Mouse (Mus musculus) midbrain, embryonic 14.5 days (tissue): Measurements from ENCODE around the gene Ssbp3. TPM values are rescaled to one million over a fixed set of nuclear protein-coding genes. Genes with fewer than 3 reads are reported as not detected.

ENCODE experiments used
- ATAC-seq: fragments of 200-750 bp; cut with Nextera tagmentation; 2 replicates; pipeline ENCODE4 v1.8.0; 2017; ENCODE audit warnings: moderate number of reproducible peaks, moderate library complexity; ENCODE audit not compliant: low FRiP score, low TSS enrichment
- DNase-seq: peaks from one replicate; pipeline ENCODE4 v3.0.0-alpha.2; 2015
- H3K27ac ChIP-seq: fragments of 300-500 bp; sonication (generic); replicated peaks from 2 replicates; pipeline ENCODE4 v1.5.1; 2014; ENCODE audit warnings: mild to moderate bottlenecking, low read depth, low read length, moderate library complexity
- H3K27me3 ChIP-seq: fragments of 300-500 bp; sonication (generic); 2 replicates; pipeline ENCODE4 v1.6.1; 2014; ENCODE audit warnings: low read length, control low read depth, mixed read lengths; ENCODE audit not compliant: control insufficient read depth, insufficient read depth
- H3K36me3 ChIP-seq: fragments of 300-500 bp; sonication (generic); 2 replicates; pipeline ENCODE4 v1.6.1; 2014; ENCODE audit warnings: low read length, control low read depth; ENCODE audit not compliant: control insufficient read depth, insufficient read depth
- H3K4me1 ChIP-seq: fragments of 300-500 bp; sonication (generic); 2 replicates; pipeline ENCODE4 v1.6.1; 2014; ENCODE audit warnings: mild to moderate bottlenecking, antibody characterized with exemption, low read length, control low read depth; ENCODE audit not compliant: control insufficient read depth, insufficient read depth
- H3K4me2 ChIP-seq: fragments of 300-500 bp; sonication (generic); 2 replicates; pipeline ENCODE4 v1.6.1; 2014; ENCODE audit warnings: mild to moderate bottlenecking, low read length, moderate library complexity
- H3K4me3 ChIP-seq: fragments of 300-500 bp; sonication (generic); replicated peaks from 2 replicates; pipeline ENCODE4 v1.5.1; 2014; ENCODE audit warnings: low read depth, low read length
- H3K9ac ChIP-seq: fragments of 300-500 bp; sonication (generic); replicated peaks from 2 replicates; pipeline ENCODE4 v1.6.1; 2014; ENCODE audit warnings: mild to moderate bottlenecking, low read length, moderate library complexity
- H3K9me3 ChIP-seq: fragments of 300-500 bp; sonication (generic); 2 replicates; pipeline ENCODE4 v1.6.1; 2016; ENCODE audit warnings: low read length, control low read depth, mixed read lengths; ENCODE audit not compliant: control insufficient read depth
- WGBS: fragments of 180-500 bp; shearing (Covaris S2); extraction: QIAGEN DNeasy Blood & Tissue Kit; methylation state at CpG from one replicate; pipeline ENCODE4 v1.1.7; 2014; 5-methylcytosine and 5-hydroxymethylcytosine counted together
- polyA plus RNA-seq: library from polyadenylated mRNA; unstranded; fragments of >200 nt; fragmentation: Nextera tagmentation; extraction: Ambion mirVana; gene quantifications from 2 replicates; pipeline ENCODE4 v1.2.1, GENCODE M21; 2014

The Ssbp3 gene
- polyA plus RNA-seq, 1 experiment from 2014 or later: 147 TPM

DNA sequence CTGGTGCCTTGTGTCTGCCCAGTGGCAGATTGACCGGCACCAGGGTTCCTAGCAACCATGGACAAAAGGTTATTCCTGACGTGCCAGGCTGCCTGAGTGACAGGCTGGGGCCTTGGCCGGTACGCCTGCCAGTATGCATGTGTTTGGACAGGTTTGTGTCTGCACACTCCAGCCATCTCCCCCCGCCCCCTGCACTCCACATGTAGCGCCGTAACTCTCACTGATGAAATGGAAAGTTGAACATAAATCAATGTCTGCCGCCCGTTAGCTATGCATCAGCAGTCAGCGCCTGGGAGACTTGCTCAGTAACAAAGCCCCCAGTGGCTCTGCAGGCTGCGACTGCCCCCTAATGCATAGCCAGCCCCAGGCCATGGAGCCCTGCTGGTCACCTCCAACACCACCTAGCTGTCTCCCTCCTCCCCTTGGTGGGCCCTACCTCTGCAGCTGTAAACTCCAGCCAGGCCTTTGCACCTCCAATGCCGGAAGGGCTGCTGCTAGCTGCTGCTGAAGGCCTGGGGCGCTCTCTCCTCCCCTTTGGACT is 105.5 kb downstream of the Ssbp3 start:
- H3K27me3 ChIP-seq: no peaks in the 10 kb centered on the region
- no peaks in the 10 kb centered on the region for H3K9me3 ChIP-seq
- H3K9ac ChIP-seq: peak overlapping the region; percentile 37; the same call in 1 of the 2 replicates
- WGBS: 28% methylated on average over 13 of the region's 13 CpGs
- H3K4me2 ChIP-seq: 0 out of 2 replicates have a peak overlapping the region, but pooled peaks have one; percentile 3
- peak; percentile 61 for DNase-seq
- no peaks in the 10 kb centered on the region for H3K36me3 ChIP-seq
- H3K4me3 ChIP-seq: no peak overlapping the region
- ATAC-seq: peak; percentile 49; the same call in 1 of the 2 replicates
- H3K4me1 ChIP-seq: peaks cover 65% of the 10 kb centered on the region
- peak overlapping the region; percentile 73 for H3K27ac ChIP-seq

DNA sequence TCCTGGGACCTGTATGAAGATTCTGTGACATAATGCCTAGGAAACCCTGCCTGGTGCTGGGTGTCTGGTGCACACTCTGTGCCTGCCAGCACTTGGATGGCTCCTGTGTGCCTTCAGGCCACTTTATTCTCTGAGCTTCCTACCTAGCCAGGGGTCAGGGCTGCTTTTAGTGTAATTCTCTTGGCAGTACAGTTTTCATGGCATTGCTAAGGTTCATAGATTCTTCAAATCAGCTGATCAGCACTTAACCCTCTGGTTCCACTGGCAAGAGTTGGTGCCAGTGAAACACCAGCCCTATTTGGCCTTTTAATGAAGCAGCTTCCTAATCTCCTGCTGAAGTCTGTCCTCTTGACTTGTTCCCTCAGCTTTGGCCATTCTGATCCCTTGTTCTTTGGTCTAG is 106.8 kb downstream of the Ssbp3 start:
- Histone ChIP-seq H3K36me3 (no peaks in the 10 kb centered on the region), H3K27me3 (no peaks in the 10 kb centered on the region), H3K27ac (0 out of 2 replicates have a peak overlapping the region, but pooled peaks have one; percentile 26), H3K4me3 (no peak overlapping the region), H3K4me1 (peaks cover 72% of the 10 kb centered on the region), H3K4me2 (no peak overlapping the region), H3K9me3 (no peaks in the 10 kb centered on the region), H3K9ac (peak overlapping the region; percentile 37; the same call in 1 of the 2 replicates)
- DNase-seq (no peak), ATAC-seq (no peak)

DNA sequence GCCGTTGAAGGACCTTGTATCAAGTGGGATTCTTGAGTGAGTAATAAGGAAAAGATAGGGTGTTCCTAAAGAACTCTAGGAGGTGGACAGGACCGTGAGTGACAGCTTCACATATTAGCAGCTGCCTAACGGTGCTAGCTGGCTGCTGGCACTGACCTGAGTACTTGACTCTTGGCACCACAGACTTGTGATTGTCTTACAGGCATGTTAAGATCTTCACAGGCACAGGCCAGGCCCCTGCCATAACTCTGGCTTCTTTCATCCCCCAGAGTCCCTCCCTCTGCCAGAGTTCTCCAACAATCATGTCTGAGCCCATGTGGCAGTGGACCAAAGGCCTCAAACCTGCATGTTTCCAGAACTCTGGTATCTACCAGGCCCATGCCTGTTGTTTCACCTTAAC is 108.0 kb downstream of the Ssbp3 start:
- WGBS: 72% methylated on average over 3 of the region's 3 CpGs
- ATAC-seq: no peak
- Histone ChIP-seq H3K9ac (no peak overlapping the region; the same call in 1 of the 2 replicates), H3K4me1 (peaks cover 83% of the 10 kb centered on the region), H3K27ac (peak overlapping the region; percentile 58), H3K4me2 (no peak overlapping the region), H3K36me3 (no peaks in the 10 kb centered on the region), H3K9me3 (no peaks in the 10 kb centered on the region), H3K27me3 (no peaks in the 10 kb centered on the region), H3K4me3 (no peak overlapping the region)
- DNase-seq: no peak

DNA sequence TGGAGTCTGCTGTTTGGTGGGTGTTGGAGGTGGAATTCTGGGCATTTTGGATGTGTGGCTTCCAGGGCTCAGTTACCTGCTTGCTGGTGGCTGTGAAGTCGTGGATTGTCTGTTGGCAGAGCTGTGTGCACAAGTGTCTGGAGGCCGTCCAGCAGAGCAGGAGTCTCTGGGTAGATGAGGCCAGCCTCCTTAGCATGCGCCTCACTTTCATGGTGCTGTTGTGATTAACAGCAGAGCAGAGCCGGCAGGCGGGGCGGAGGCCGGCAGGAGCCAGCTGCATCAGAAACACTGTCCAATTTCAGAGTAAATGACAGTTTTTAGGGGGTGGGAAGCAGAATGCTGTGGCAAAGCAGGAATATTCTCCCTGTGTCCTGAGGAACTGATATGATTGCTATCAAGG is 108.5 kb downstream of the Ssbp3 start:
- 29% methylated on average over 7 of the region's 7 CpGs for WGBS
- DNase-seq (peak; percentile 70), ATAC-seq (no peak)
- Histone ChIP-seq H3K9ac (peak overlapping the region; percentile 27; the same call in 1 of the 2 replicates), H3K36me3 (no peaks in the 10 kb centered on the region), H3K27me3 (no peaks in the 10 kb centered on the region), H3K27ac (peak overlapping the region; percentile 58), H3K4me1 (peaks cover 83% of the 10 kb centered on the region), H3K9me3 (no peaks in the 10 kb centered on the region), H3K4me3 (no peak overlapping the region), H3K4me2 (no peak overlapping the region)

DNA sequence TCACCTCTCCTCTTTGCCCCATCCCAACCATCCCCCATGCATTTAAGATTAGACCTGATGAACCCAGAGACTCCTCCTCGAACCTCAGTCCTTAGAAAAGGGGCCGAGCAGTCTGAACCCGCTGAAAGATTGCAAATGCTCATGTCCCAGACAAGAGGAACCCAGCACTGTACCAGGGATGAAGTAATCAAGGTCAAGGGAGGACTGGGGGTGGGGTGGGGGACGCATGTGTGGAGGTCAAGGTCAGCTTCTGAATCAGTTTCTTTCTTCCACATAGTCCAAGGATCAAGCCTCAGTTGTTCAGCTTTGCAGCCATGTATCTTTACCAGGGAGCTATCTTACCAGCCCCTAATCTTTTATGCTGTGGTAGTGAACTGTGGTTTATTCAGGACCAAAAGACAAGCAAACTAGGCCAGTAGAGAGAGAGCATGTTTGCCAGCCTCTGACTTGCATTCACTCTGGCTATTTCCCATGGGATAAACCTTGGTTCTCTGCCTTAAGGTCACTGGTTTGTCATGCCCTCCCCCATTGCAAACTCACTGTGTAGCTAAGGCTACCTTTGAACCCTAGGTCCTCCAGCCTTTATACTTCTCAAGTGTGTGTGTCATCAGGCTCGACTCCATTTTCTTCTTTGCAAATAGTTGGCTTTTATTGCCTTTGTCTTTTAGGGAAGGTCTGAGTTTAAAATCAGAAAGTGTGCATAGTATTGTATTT is 109.9 kb downstream of the Ssbp3 start:
- no peaks in the 10 kb centered on the region for H3K27me3 ChIP-seq
- H3K4me1 ChIP-seq: peaks cover 70% of the 10 kb centered on the region
- H3K9ac ChIP-seq: 0 out of 2 replicates have a peak overlapping the region, but pooled peaks have one; percentile 17
- WGBS: 78% methylated on average over 5 of the region's 5 CpGs
- H3K27ac ChIP-seq: no peak overlapping the region; the same call in 1 of the 2 replicates
- ATAC-seq: no peak
- no peak overlapping the region for H3K4me3 ChIP-seq
- no peak for DNase-seq
- no peaks in the 10 kb centered on the region for H3K9me3 ChIP-seq
- no peak overlapping the region for H3K4me2 ChIP-seq
- no peaks in the 10 kb centered on the region for H3K36me3 ChIP-seq

DNA sequence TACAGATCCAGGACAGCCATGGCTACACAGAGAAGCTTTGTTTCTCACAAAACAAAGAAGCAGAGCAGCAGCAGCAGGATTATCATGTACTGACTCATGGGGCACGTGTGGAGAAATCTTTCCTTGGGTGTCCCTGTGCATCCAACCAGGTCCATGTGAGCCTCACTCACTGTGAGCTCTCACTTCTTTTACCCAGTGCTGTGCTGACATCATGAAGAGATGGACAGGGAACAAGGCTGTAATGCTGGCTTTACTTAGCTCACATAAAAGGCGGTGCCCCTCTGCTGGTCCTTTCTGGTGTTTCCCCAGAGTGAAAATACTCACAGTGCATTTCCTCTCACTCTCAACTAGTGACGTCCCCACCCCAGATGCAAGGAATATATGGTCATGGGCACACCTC is 111.0 kb downstream of the Ssbp3 start:
- Histone ChIP-seq H3K36me3 (no peaks in the 10 kb centered on the region), H3K9me3 (no peaks in the 10 kb centered on the region), H3K4me2 (no peak overlapping the region), H3K27me3 (no peaks in the 10 kb centered on the region), H3K4me3 (no peak overlapping the region), H3K9ac (peak overlapping the region; percentile 17; the same call in 1 of the 2 replicates), H3K4me1 (peaks cover 60% of the 10 kb centered on the region), H3K27ac (peak overlapping the region; percentile 57; the same call in 1 of the 2 replicates)
- no peak for DNase-seq
- ATAC-seq: no peak
- 54% methylated on average over 3 of the region's 3 CpGs for whole genome bisulfite sequencing

DNA sequence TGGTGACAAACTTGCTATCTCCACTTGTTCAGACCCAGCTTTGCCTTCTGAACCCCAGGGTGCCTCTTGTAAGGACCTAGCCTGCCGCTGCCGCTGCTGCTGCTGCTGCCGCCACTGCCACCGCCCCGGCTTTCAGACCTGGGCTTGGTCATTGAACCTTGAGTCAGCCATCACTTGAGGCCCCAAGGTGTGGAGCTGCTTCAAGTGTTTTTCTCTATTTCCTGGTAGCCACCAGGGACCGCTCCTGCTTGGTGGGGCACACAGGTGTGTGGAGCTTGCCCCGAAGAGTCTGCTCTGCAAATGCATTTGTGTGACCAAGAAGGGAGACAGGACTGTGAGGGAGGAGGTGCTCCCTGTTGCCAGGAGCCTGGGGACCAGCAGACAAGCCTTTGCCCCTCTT is 114.4 kb downstream of the Ssbp3 start:
- H3K4me2 ChIP-seq: no peak overlapping the region
- no peak for ATAC-seq

DNA sequence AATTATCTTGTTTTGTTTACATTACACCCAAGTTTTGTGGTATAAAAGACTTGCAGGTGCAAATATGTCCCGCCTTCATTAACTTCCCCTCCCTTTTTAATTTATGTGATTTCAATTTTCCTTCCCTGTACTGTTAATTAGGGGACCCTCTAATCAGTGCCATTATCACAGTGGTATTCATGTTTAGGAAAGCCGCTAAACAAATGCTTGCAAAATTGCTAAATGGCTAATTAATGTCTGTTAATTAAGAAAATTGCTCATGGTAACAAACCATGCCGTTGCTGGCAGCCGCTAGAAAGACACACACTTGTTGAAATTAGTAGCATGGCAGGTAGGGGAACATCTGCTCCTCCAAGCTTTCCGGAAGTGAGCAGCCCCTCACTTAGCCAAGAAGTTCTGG is 114.9 kb downstream of the Ssbp3 start:
- H3K36me3 ChIP-seq: peaks cover 19% of the 10 kb centered on the region; the same call in 1 of the 2 replicates
- H3K4me2 ChIP-seq: no peak overlapping the region
- H3K9me3 ChIP-seq: no peaks in the 10 kb centered on the region
- DNase-seq (no peak), ATAC-seq (no peak)
- 80% methylated on average over 5 of the region's 5 CpGs for WGBS
- H3K4me1 ChIP-seq: peaks cover 21% of the 10 kb centered on the region
- no peaks in the 10 kb centered on the region for H3K27me3 ChIP-seq
- no peak overlapping the region for H3K4me3 ChIP-seq
- no peak overlapping the region for H3K27ac ChIP-seq
- H3K9ac ChIP-seq: no peak overlapping the region

More for the DNA sequence above, 114.4 kb downstream of the Ssbp3 start:
- H3K9me3 ChIP-seq: no peaks in the 10 kb centered on the region
- peaks cover 16% of the 10 kb centered on the region; the same call in 1 of the 2 replicates for H3K36me3 ChIP-seq
- no peak overlapping the region for H3K4me3 ChIP-seq
- 82% methylated on average over 7 of the region's 7 CpGs for WGBS
- no peak for DNase-seq
- no peak overlapping the region for H3K9ac ChIP-seq
- H3K27me3 ChIP-seq: no peaks in the 10 kb centered on the region
- H3K4me1 ChIP-seq: peaks cover 26% of the 10 kb centered on the region
- no peak overlapping the region for H3K27ac ChIP-seq
